Mouse (Mus musculus) hindbrain, embryonic 10.5 days (tissue): ENCODE measurements around the gene Oaz1. TPM values are rescaled to one million over a fixed set of nuclear protein-coding genes. Genes with fewer than 3 reads are reported as not detected.

Experiments used
- DNase-seq: peaks from one replicate; pipeline ENCODE4 v3.0.0-alpha.2; 2017; ENCODE audit warnings: low spot score
- H3K27ac ChIP-seq: fragments of 300-500 bp; sonication (generic); 2 replicates; pipeline ENCODE4 v1.5.1; 2016; ENCODE audit warnings: mild to moderate bottlenecking, moderate library complexity
- H3K27me3 ChIP-seq: fragments of 300-500 bp; sonication (generic); 2 replicates; pipeline ENCODE4 v1.6.1; 2016; ENCODE audit warnings: mild to moderate bottlenecking; ENCODE audit not compliant: poor library complexity, insufficient read depth, severe bottlenecking
- H3K36me3 ChIP-seq: fragments of 300-500 bp; sonication (generic); 2 replicates; pipeline ENCODE4 v1.6.1; 2016; ENCODE audit warnings: mild to moderate bottlenecking, moderate library complexity
- H3K4me1 ChIP-seq: fragments of 300-500 bp; sonication (generic); replicated peaks from 2 replicates; pipeline ENCODE4 v1.6.1; 2016; ENCODE audit warnings: mild to moderate bottlenecking
- H3K4me3 ChIP-seq: fragments of 300-500 bp; sonication (generic); 2 replicates; pipeline ENCODE4 v1.5.1; 2016; ENCODE audit warnings: mild to moderate bottlenecking, moderate library complexity
- H3K9me3 ChIP-seq: fragments of 300-500 bp; sonication (generic); 2 replicates; pipeline ENCODE4 v1.6.1; 2016; ENCODE audit warnings: mild to moderate bottlenecking, moderate library complexity
- WGBS: fragments of 180-500 bp; shearing (Covaris S2); methylation state at CpG from one replicate; pipeline ENCODE4 v1.1.7; 2016; 5-methylcytosine and 5-hydroxymethylcytosine counted together
- polyA plus RNA-seq: library from polyadenylated mRNA; unstranded; fragments of >200 nt; fragmentation: Nextera tagmentation; extraction: Ambion mirVana; gene quantifications from 2 replicates; pipeline ENCODE4 v1.2.1, GENCODE M21; 2016

Gene Oaz1
- polyA plus RNA-seq: 2,287 and 2,328 TPM in 2 replicates

- WGBS: under 1% methylated on average over 82 of the region's 82 CpGs
These were observed at the start of gene Oaz1 for GRCm38 (mm10) chr10:80826151-80827062. Oaz1 (plus strand) TSS chr10:80826656.

GRCm38 (mm10) chr10:80777123-80777522, 49.3 kb upstream of the Oaz1 start:
- peaks cover 8% of the 10 kb centered on the region; the same call in 1 of the 2 replicates for H3K4me1 ChIP-seq
- DNase-seq: no peak
- peaks cover 100% of the 10 kb centered on the region for H3K36me3 ChIP-seq
- H3K27me3 ChIP-seq: no peaks in the 10 kb centered on the region
- no peak overlapping the region for H3K27ac ChIP-seq
- 93% methylated on average over 5 of the region's 5 CpGs for WGBS
- H3K4me3 ChIP-seq: no peak overlapping the region
- no peaks in the 10 kb centered on the region for H3K9me3 ChIP-seq

More at GRCm38 (mm10) chr10:80826151-80827062, at the start of gene Oaz1:
- Histone ChIP-seq H3K36me3 (peaks cover 31% of the 10 kb centered on the region), H3K4me3 (peak within 1 kb of the TSS; percentile 89), H3K9me3 (no peaks in the 10 kb centered on the region), H3K27ac (peak within 1 kb of the TSS; percentile 97), H3K27me3 (no peaks in the 10 kb centered on the region), H3K4me1 (peaks cover 45% of the 10 kb centered on the region)
- peak; percentile 99 for DNase-seq

- H3K4me3 ChIP-seq: no peak overlapping the region
- H3K4me1 ChIP-seq: peaks cover 5% of the 10 kb centered on the region
- H3K9me3 ChIP-seq: no peaks in the 10 kb centered on the region
- H3K36me3 ChIP-seq: peaks cover 100% of the 10 kb centered on the region
- no peak for DNase-seq
- H3K27me3 ChIP-seq: no peaks in the 10 kb centered on the region
- no peak overlapping the region for H3K27ac ChIP-seq
These were observed 46.9 kb upstream of the Oaz1 start for GRCm38 (mm10) chr10:80779565-80779964.

GRCm38 (mm10) chr10:80784302-80784701, 42.2 kb upstream of the Oaz1 start:
- H3K9me3 ChIP-seq: no peaks in the 10 kb centered on the region
- H3K4me3 ChIP-seq: no peak overlapping the region
- peaks cover 6% of the 10 kb centered on the region; the same call in 1 of the 2 replicates for H3K4me1 ChIP-seq
- peaks cover 100% of the 10 kb centered on the region for H3K36me3 ChIP-seq
- DNase-seq: no peak
- WGBS: 96% methylated on average over 2 of the region's 2 CpGs
- H3K27ac ChIP-seq: peak overlapping the region; percentile 6; the same call in 1 of the 2 replicates
- H3K27me3 ChIP-seq: no peaks in the 10 kb centered on the region

- 63% methylated on average over 12 of the region's 12 CpGs for WGBS
- H3K27ac ChIP-seq: peak overlapping the region; percentile 6; the same call in 1 of the 2 replicates
- H3K9me3 ChIP-seq: no peaks in the 10 kb centered on the region
- peaks cover 99% of the 10 kb centered on the region for H3K36me3 ChIP-seq
- H3K4me1 ChIP-seq: peaks cover 6% of the 10 kb centered on the region; the same call in 1 of the 2 replicates
- no peak overlapping the region for H3K4me3 ChIP-seq
- DNase-seq: no peak
- no peaks in the 10 kb centered on the region for H3K27me3 ChIP-seq
These were observed 41.6 kb upstream of the Oaz1 start for GRCm38 (mm10) chr10:80784871-80785270.

- WGBS: 94% methylated on average over 11 of the region's 11 CpGs
- DNase-seq: no peak
- Histone ChIP-seq H3K27me3 (no peaks in the 10 kb centered on the region), H3K36me3 (peaks cover 99% of the 10 kb centered on the region), H3K4me1 (peaks cover 6% of the 10 kb centered on the region; the same call in 1 of the 2 replicates), H3K27ac (no peak overlapping the region), H3K4me3 (no peak overlapping the region), H3K9me3 (no peaks in the 10 kb centered on the region)
These were observed 40.5 kb upstream of the Oaz1 start for GRCm38 (mm10) chr10:80785963-80786362.

- Histone ChIP-seq H3K27ac (no peak overlapping the region), H3K9me3 (no peaks in the 10 kb centered on the region), H3K4me1 (peaks cover 19% of the 10 kb centered on the region; the same call in 1 of the 2 replicates), H3K4me3 (no peak overlapping the region), H3K36me3 (peaks cover 99% of the 10 kb centered on the region), H3K27me3 (no peaks in the 10 kb centered on the region)
- no peak for DNase-seq
- 90% methylated on average over 2 of the region's 2 CpGs for WGBS
These were observed 38.9 kb upstream of the Oaz1 start for GRCm38 (mm10) chr10:80787517-80787916.

GRCm38 (mm10) chr10:80790761-80791404, 35.6 kb upstream of the Oaz1 start:
- Histone ChIP-seq H3K4me1 (peaks cover 27% of the 10 kb centered on the region), H3K27me3 (no peaks in the 10 kb centered on the region), H3K4me3 (peak overlapping the region; percentile 12; the same call in 1 of the 2 replicates), H3K9me3 (no peaks in the 10 kb centered on the region), H3K36me3 (peaks cover 99% of the 10 kb centered on the region), H3K27ac (no peak overlapping the region; the same call in 1 of the 2 replicates)
- 89% methylated on average over 19 of the region's 19 CpGs for WGBS
- no peak for DNase-seq

GRCm38 (mm10) chr10:80791476-80792174, 34.8 kb upstream of the Oaz1 start:
- 84% methylated on average over 33 of the region's 33 CpGs for WGBS
- Histone ChIP-seq H3K4me3 (0 out of 2 replicates have a peak overlapping the region, but pooled peaks have one; percentile 3), H3K4me1 (peaks cover 35% of the 10 kb centered on the region), H3K27ac (peak overlapping the region; percentile 23; the same call in 1 of the 2 replicates), H3K36me3 (peaks cover 99% of the 10 kb centered on the region), H3K9me3 (no peaks in the 10 kb centered on the region), H3K27me3 (no peaks in the 10 kb centered on the region)
- no peak for DNase-seq

- peaks cover 94% of the 10 kb centered on the region for H3K36me3 ChIP-seq
- peaks cover 43% of the 10 kb centered on the region for H3K4me1 ChIP-seq
- peak overlapping the region; percentile 42; the same call in 1 of the 2 replicates for H3K27ac ChIP-seq
- no peak for DNase-seq
- WGBS: 75% methylated on average over 41 of the region's 41 CpGs
- H3K9me3 ChIP-seq: no peaks in the 10 kb centered on the region
- no peaks in the 10 kb centered on the region for H3K27me3 ChIP-seq
- 0 out of 2 replicates have a peak overlapping the region, but pooled peaks have one; percentile 3 for H3K4me3 ChIP-seq
These were observed 34.1 kb upstream of the Oaz1 start for GRCm38 (mm10) chr10:80792175-80793032.

- H3K27me3 ChIP-seq: no peaks in the 10 kb centered on the region
- 0 out of 2 replicates have a peak overlapping the region, but pooled peaks have one; percentile 7 for H3K4me3 ChIP-seq
- H3K36me3 ChIP-seq: peaks cover 86% of the 10 kb centered on the region
- no peaks in the 10 kb centered on the region for H3K9me3 ChIP-seq
- DNase-seq: no peak
- H3K4me1 ChIP-seq: peaks cover 46% of the 10 kb centered on the region
- WGBS: 91% methylated on average over 13 of the region's 13 CpGs
- no peak overlapping the region for H3K27ac ChIP-seq
These were observed 33.2 kb upstream of the Oaz1 start for GRCm38 (mm10) chr10:80793033-80793784.
